Mouse (Mus musculus) central nervous system, embryonic 14 days (tissue): Measurements from ENCODE around the gene Olfr292. TPM values are rescaled to one million over a fixed set of nuclear protein-coding genes. Genes with fewer than 3 reads are reported as not detected.

Experiments
- polyA plus RNA-seq: library from polyadenylated mRNA; depleted of rRNA; stranded (reverse); fragments of >200 nt; gene quantifications from 2 replicates; pipeline ENCODE4 v1.2.3, GENCODE M21; 2012; rRNA removed

Olfr292 gene
- polyA plus RNA-seq = not detected in 2 replicates

GRCm38 (mm10) chr7:86688030-86688429 is at the start of gene Olfr292:
Olfr292 (plus strand) TSS chr7:86688330.

GRCm38 (mm10) chr7:86648761-86649160 is 39.4 kb upstream of the Olfr292 start, which contains the start of gene Olfr293:
Olfr293 (plus strand) TSS chr7:86649061.

Other genes starting within 250 kb of the Olfr292 start
- not detected in 2 replicates for gene Olfr299, start 228.4 kb upstream of the Olfr292 start, polyA plus RNA-seq
- not detected in 2 replicates for gene Olfr298, start 195.8 kb upstream of the Olfr292 start, polyA plus RNA-seq
- not detected in 2 replicates for gene Olfr297, start 168.4 kb upstream of the Olfr292 start, polyA plus RNA-seq
- not detected in 2 replicates for gene Olfr295, start 104.5 kb upstream of the Olfr292 start, polyA plus RNA-seq
- gene Olfr294, start 71.7 kb upstream of the Olfr292 start, polyA plus RNA-seq = not detected in 2 replicates
- not detected in 2 replicates for gene Olfr293, start 39.3 kb upstream of the Olfr292 start, polyA plus RNA-seq
- gene Folh1, start 87.6 kb downstream of the Olfr292 start, polyA plus RNA-seq = 0.18 and 0.21 TPM in 2 replicates
- not detected in 2 replicates for gene Vmn2r77, start 106.7 kb downstream of the Olfr292 start, polyA plus RNA-seq
- gene Vmn2r78, start 226.8 kb downstream of the Olfr292 start, polyA plus RNA-seq = not detected in 2 replicates